Mouse (Mus musculus) lung, embryonic 16.5 days (tissue): ENCODE measurements at regions not wholly inside any gene's neighbourhood (a gene's known extent, or its start where the extent isn't known, plus 50 kb on each side); places are given as distances from the start of the nearest gene placed in this dataset.

Experiments
- ATAC-seq: fragments of 200-750 bp; cut with Nextera tagmentation; 2 replicates; pipeline ENCODE4 v1.8.0; 2017; ENCODE audit warnings: low read depth, mild to moderate bottlenecking, moderate library complexity
- H3K27ac ChIP-seq: fragments of 300-500 bp; sonication (generic); 2 replicates; pipeline ENCODE4 v1.5.1; 2014; ENCODE audit warnings: mild to moderate bottlenecking, control low read depth, low read length
- H3K27me3 ChIP-seq: fragments of 300-500 bp; sonication (generic); 2 replicates; pipeline ENCODE4 v1.6.1; 2014; ENCODE audit warnings: low read depth, low read length, mixed read lengths; ENCODE audit not compliant: control insufficient read depth, insufficient read depth
- H3K36me3 ChIP-seq: fragments of 300-500 bp; sonication (generic); 2 replicates; pipeline ENCODE4 v1.6.1; 2014; ENCODE audit warnings: low read length; ENCODE audit not compliant: control insufficient read depth, insufficient read depth
- H3K4me1 ChIP-seq: fragments of 300-500 bp; sonication (generic); replicated peaks from 2 replicates; pipeline ENCODE4 v1.6.1; 2014; ENCODE audit warnings: low read length, mixed read lengths; ENCODE audit not compliant: control insufficient read depth, insufficient read depth
- H3K4me2 ChIP-seq: fragments of 300-500 bp; sonication (generic); 2 replicates; pipeline ENCODE4 v1.6.1; 2014; ENCODE audit warnings: low read depth, low read length, control low read depth
- H3K4me3 ChIP-seq: fragments of 300-500 bp; sonication (generic); 2 replicates; pipeline ENCODE4 v1.5.1; 2014; ENCODE audit warnings: mild to moderate bottlenecking, low read length, control low read depth
- H3K9ac ChIP-seq: fragments of 300-500 bp; sonication (generic); 2 replicates; pipeline ENCODE4 v1.6.1; 2014; ENCODE audit warnings: low read length, control low read depth
- H3K9me3 ChIP-seq: fragments of 300-500 bp; sonication (generic); 2 replicates; pipeline ENCODE4 v1.6.1; 2016; ENCODE audit warnings: low read length; ENCODE audit not compliant: control insufficient read depth
- WGBS: fragments of 180-500 bp; shearing (Covaris S2); extraction: QIAGEN DNeasy Blood & Tissue Kit; methylation state at CpG from one replicate; pipeline ENCODE4 v1.1.7; 2014; 5-methylcytosine and 5-hydroxymethylcytosine counted together

DNA sequence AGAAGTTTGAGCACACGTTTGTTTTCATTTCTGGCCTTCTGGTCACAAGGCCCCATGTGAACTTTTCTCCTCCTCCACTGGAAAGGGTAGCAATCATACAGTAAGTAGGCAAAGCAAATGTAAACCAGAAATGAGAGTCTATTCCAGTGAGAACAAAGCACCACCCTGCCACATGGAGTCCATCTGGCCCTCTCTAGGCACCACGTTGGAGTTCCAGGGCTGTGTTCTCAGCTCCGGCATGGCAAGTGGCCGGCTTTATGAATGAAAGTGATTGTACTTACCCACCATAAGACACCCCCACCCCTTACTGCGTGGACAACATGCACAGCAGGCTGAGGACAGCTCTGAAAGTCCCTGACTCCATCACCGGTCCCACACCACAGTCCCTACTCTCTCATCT lies 151.5 kb downstream of the Cartpt start:
- Histone ChIP-seq H3K27me3 (no peaks in the 10 kb centered on the region), H3K4me1 (no peaks in the 10 kb centered on the region), H3K4me3 (no peak overlapping the region), H3K36me3 (no peaks in the 10 kb centered on the region), H3K9me3 (no peaks in the 10 kb centered on the region), H3K9ac (no peak overlapping the region), H3K27ac (no peak overlapping the region), H3K4me2 (no peak overlapping the region)
- 72% methylated on average over 6 of the region's 6 CpGs for WGBS
- ATAC-seq, result no peak

DNA sequence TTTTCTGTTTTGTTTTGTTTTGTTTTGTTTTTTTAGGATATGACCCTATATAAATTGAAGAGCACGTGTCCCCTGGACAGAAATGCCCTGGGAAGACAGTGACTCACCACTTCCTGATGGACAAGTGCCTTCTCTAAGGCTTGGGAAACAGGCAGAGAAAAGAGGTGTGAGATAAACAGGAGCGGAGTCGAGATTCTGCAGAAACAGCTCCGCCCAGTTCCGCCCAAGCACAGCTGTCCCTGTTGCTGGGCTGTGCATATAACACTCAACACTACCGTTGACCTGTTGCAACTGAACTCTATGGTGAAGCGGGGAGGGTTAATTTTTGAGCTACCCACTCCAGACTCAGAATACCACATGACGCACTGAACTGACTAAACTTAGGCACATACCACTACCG lies 152.8 kb downstream of the Cartpt start:
- ATAC-seq, result no peak
- WGBS, result 55% methylated on average over 9 of the region's 9 CpGs

DNA sequence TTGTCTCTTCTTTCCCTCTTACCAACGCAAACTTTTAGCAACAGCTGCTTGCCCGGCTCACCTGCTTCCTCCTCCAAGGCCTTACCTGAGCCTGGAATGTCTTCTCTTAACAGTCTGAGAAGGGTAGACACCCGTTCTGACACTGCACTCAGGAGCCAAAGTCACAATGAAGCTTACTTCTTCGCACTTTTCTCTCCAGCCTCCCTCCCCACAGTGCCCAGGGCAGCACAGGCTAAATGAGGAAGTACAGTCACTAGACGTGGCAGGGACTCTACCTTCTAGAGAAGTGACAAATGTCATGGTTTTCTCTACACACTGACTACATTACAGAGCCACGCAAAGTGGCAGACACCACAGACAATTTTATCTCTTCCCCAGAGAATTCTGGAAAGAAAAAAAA lies 155.4 kb downstream of the Cartpt start:
- Histone ChIP-seq H3K27me3 (no peaks in the 10 kb centered on the region), H3K4me1 (no peaks in the 10 kb centered on the region), H3K9me3 (no peaks in the 10 kb centered on the region), H3K36me3 (no peaks in the 10 kb centered on the region), H3K4me3 (no peak overlapping the region), H3K27ac (no peak overlapping the region), H3K9ac (no peak overlapping the region), H3K4me2 (no peak overlapping the region)
- 68% methylated on average over 6 of the region's 6 CpGs for WGBS
- no peak for ATAC-seq

More for the DNA sequence above, 152.8 kb downstream of the Cartpt start:
- H3K4me3 ChIP-seq, result no peak overlapping the region
- no peak overlapping the region for H3K27ac ChIP-seq
- no peaks in the 10 kb centered on the region for H3K4me1 ChIP-seq
- no peaks in the 10 kb centered on the region for H3K27me3 ChIP-seq
- H3K9me3 ChIP-seq, result no peaks in the 10 kb centered on the region
- no peaks in the 10 kb centered on the region for H3K36me3 ChIP-seq
- H3K4me2 ChIP-seq, result no peak overlapping the region
- H3K9ac ChIP-seq, result no peak overlapping the region

DNA sequence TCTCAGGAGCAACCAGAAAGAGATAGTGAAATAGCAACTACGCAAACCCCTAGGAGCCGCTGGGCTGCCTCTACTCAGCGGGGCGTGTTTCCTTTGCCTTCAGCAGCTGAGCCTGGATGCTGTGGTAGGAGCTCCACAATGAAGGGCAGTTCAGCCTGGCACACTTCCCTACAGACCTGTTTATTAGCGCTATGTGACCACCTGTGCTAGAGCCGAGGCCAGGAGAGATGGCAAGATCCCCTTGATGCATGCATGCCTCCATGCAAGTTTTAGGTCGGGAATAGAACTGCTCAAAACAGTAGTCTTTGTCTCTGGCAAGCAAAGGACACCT lies 156.1 kb downstream of the Cartpt start:
- H3K36me3 ChIP-seq, result no peaks in the 10 kb centered on the region
- no peak overlapping the region for H3K27ac ChIP-seq
- no peaks in the 10 kb centered on the region for H3K9me3 ChIP-seq
- no peaks in the 10 kb centered on the region for H3K27me3 ChIP-seq
- ATAC-seq, result no peak
- no peak overlapping the region for H3K9ac ChIP-seq
- no peak overlapping the region for H3K4me2 ChIP-seq
- H3K4me1 ChIP-seq, result no peaks in the 10 kb centered on the region
- WGBS, result 82% methylated on average over 7 of the region's 7 CpGs
- H3K4me3 ChIP-seq, result no peak overlapping the region

DNA sequence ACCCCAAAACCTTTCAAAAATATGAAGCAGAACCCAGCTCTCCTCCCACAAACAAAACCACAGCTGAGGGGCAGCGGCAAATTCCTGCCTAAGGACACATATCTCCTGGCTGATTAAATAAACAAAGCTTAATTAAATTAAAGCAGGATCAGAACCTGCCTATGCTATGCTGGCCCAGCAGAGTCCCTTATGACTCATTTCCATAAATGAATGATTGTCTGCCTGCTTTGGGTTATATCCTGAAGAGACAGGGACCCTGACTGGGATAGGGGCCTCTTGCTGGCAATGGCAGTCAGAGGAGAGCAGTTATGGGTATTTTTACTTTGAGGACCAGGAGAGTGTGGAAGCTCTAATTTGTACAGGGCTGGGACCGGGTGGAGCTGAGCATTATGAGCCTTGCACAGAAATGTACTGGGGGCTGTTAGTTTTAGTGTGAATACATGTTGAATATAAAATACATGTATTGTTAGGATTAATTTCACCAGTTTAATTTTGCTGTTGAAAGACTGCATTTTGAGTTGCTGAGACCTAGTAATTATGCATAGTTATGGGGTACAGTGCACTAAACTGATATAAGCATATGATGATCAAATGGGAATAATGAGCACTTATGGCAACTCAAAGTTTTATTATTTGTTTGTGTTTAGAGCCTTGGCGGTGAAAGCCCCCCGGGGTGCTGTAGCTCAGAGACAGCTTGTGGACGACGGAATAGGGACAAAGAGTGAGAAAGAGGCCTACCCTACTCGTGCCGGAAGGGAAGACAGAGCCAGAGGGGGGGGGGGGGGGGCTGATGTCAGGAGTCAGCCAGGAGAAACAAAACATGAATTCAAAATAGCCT lies 156.7 kb downstream of the Cartpt start:
- Histone ChIP-seq H3K9ac (no peak overlapping the region), H3K27ac (no peak overlapping the region), H3K4me3 (no peak overlapping the region), H3K4me1 (no peaks in the 10 kb centered on the region), H3K36me3 (no peaks in the 10 kb centered on the region), H3K9me3 (no peaks in the 10 kb centered on the region), H3K4me2 (no peak overlapping the region), H3K27me3 (no peaks in the 10 kb centered on the region)
- WGBS, result 66% methylated on average over 8 of the region's 8 CpGs
- ATAC-seq, result no peak

DNA sequence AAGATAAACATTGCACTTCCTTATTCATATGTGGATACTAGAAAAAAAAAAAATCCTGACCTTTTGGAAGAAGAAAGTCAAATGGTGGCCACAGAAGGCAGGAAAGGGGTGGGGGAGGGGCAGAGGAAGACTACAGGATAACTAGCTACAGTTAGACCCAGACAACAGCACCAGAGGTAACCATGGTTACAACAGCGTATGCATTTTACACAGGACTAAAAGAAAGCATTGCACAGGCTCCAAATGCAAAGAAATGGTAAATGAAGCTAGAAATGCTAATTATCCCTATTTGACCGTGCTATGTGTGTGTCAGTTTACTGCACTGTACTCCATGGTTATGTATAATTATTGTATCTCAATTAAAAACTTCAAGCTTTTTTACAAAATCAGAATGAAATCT lies 158.4 kb downstream of the Cartpt start:
- H3K27ac ChIP-seq, result no peak overlapping the region
- ATAC-seq, result no peak
- H3K4me3 ChIP-seq, result no peak overlapping the region
- WGBS, result 71% methylated on average over 2 of the region's 2 CpGs
- H3K27me3 ChIP-seq, result no peaks in the 10 kb centered on the region
- H3K36me3 ChIP-seq, result no peaks in the 10 kb centered on the region
- no peak overlapping the region for H3K9ac ChIP-seq
- no peaks in the 10 kb centered on the region for H3K4me1 ChIP-seq
- H3K4me2 ChIP-seq, result no peak overlapping the region
- H3K9me3 ChIP-seq, result no peaks in the 10 kb centered on the region

DNA sequence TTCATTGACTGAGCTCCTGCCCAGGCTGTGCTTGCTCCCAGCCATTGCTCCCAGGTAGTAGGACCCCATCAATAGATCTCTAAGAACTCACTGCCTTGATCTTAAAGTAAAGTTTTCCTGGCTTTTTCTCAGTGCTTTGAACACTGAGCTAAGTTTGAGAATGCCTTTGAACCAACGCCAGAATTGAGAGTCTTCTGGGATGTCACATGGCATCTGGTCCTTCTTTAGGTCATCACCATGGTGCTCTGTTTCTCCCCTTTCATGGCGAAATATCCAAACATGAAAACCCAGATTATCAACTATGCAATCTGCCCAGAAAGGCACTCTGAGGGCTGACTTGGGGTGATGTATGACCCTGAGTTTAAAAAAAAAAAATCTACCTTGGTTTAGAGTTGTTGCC lies 158.9 kb downstream of the Cartpt start:
- Histone ChIP-seq H3K36me3 (no peaks in the 10 kb centered on the region), H3K9ac (no peak overlapping the region), H3K9me3 (no peaks in the 10 kb centered on the region), H3K4me2 (no peak overlapping the region), H3K27ac (no peak overlapping the region), H3K27me3 (no peaks in the 10 kb centered on the region), H3K4me1 (no peaks in the 10 kb centered on the region), H3K4me3 (no peak overlapping the region)
- ATAC-seq, result no peak
- WGBS, result 38% methylated on average over 2 of the region's 2 CpGs

DNA sequence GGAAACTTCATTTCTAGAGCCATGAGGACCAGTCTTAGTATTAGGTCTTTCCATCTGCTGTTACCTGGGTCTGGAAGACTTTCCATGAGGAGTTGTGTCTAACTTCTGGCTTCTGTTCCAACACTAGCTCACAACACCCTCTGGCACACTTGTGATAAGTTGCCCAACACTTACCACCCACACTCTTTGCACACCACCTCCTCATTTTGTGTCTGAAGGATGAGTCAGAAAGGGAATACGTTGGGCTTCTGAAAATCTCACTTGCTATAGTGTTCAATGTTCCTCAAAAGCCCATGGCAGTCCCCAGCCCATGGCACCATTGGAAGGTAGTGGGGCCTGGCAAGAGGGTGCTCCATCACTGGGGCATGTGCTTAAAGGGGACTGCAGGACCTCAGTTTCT lies 161.5 kb downstream of the Cartpt start:
- H3K27ac ChIP-seq, result no peak overlapping the region
- no peaks in the 10 kb centered on the region for H3K36me3 ChIP-seq
- H3K4me3 ChIP-seq, result no peak overlapping the region
- no peak overlapping the region for H3K9ac ChIP-seq
- ATAC-seq, result no peak
- WGBS, result 51% methylated on average over 1 of the region's 1 CpGs
- no peaks in the 10 kb centered on the region for H3K27me3 ChIP-seq
- no peaks in the 10 kb centered on the region for H3K4me1 ChIP-seq
- no peak overlapping the region for H3K4me2 ChIP-seq
- H3K9me3 ChIP-seq, result no peaks in the 10 kb centered on the region

DNA sequence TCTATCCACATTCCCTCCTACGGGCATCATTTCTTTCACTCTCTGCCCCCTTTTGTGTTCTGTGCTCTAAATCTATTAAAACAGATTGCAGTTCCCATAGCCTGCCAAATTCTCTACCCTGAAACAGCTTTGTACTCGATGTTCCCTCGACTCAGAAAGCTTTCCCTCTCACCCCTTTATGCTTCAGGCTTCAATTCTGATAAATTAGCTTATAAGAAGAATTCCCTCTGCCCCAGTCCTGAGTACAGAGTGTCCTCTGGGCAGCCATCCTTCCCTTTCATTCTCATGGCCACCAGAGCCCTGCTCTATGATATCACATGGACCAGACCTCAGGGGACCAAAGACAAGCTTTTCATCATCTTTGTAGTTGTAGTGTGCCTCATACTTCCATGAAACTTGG lies 163.6 kb downstream of the Cartpt start:
- 67% methylated on average over 3 of the region's 3 CpGs for WGBS

DNA sequence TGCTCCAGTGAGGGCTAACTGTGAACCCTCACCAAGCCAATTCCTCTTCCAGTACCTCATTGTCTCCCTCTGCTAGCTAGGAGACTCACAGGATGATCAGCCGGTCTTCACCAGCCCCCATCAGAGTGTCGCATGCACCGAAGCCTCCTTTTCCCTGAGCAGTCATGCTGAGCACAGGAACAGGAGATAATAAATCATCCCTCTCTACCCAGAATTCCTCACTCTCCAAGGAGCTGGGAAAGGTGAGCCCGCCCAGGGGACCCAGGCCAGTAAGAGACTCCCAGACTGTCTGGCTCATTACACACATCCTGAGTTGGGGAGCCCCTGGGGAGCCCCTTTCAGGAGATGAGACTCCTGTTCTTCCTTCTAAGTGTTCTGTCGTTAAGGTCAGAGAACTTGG lies 171.7 kb downstream of the Cartpt start:
- Histone ChIP-seq H3K4me1 (no peaks in the 10 kb centered on the region), H3K27ac (no peak overlapping the region), H3K27me3 (no peaks in the 10 kb centered on the region), H3K9ac (no peak overlapping the region), H3K36me3 (no peaks in the 10 kb centered on the region), H3K4me3 (no peak overlapping the region), H3K4me2 (no peak overlapping the region), H3K9me3 (no peaks in the 10 kb centered on the region)
- WGBS, result 42% methylated on average over 5 of the region's 5 CpGs
- no peak for ATAC-seq

More for the DNA sequence above, 163.6 kb downstream of the Cartpt start:
- no peaks in the 10 kb centered on the region for H3K36me3 ChIP-seq
- H3K27ac ChIP-seq, result no peak overlapping the region
- H3K27me3 ChIP-seq, result no peaks in the 10 kb centered on the region
- no peaks in the 10 kb centered on the region for H3K4me1 ChIP-seq
- no peak overlapping the region for H3K4me2 ChIP-seq
- H3K4me3 ChIP-seq, result no peak overlapping the region
- H3K9me3 ChIP-seq, result no peaks in the 10 kb centered on the region
- H3K9ac ChIP-seq, result no peak overlapping the region
- ATAC-seq, result no peak
